Mouse (Mus musculus) heart, embryonic 14.5 days (tissue): Measurements from ENCODE around the gene Cnr2. TPM values are rescaled to one million over a fixed set of nuclear protein-coding genes. Genes with fewer than 3 reads are reported as not detected.

Experiments used
- ATAC-seq: fragments of 200-750 bp; cut with Nextera tagmentation; 2 replicates; pipeline ENCODE4 v1.8.0; 2017; ENCODE audit warnings: low read depth, moderate TSS enrichment; ENCODE audit not compliant: insufficient number of reproducible peaks, insufficient read depth, low FRiP score
- H3K27ac ChIP-seq, 2 experiments: fragments of 200-500 bp in 1 of 2; fragments of 300-500 bp in 1 of 2; sonication (generic) in 1 of 2; replicated peaks in 1 of 2; 2 replicates each; pipeline ENCODE4 v1.5.1; 2012 to 2014; ENCODE audit warnings: low read depth in 2 of 2, low read length in 2 of 2, control low read depth in 1 of 2, mild to moderate bottlenecking in 1 of 2, mixed read lengths in 1 of 2; ENCODE audit not compliant: control insufficient read depth in 1 of 2, insufficient read depth in 1 of 2
- H3K27me3 ChIP-seq: fragments of 300-500 bp; sonication (generic); 2 replicates; pipeline ENCODE4 v1.6.1; 2014; ENCODE audit warnings: mild to moderate bottlenecking, low read length, control low read depth; ENCODE audit not compliant: control insufficient read depth, insufficient read depth
- H3K36me3 ChIP-seq: fragments of 300-500 bp; sonication (generic); 2 replicates; pipeline ENCODE4 v1.6.1; 2014; ENCODE audit warnings: mild to moderate bottlenecking, control low read depth, low read length, mixed read lengths; ENCODE audit not compliant: control insufficient read depth, insufficient read depth
- H3K4me1 ChIP-seq, 2 experiments: fragments of 200-500 bp in 1 of 2; fragments of 300-500 bp in 1 of 2; sonication (generic) in 1 of 2; 2 replicates each; pipeline ENCODE4 v1.6.1; 2012 to 2014; ENCODE audit warnings: low read length in 2 of 2, control low read depth in 1 of 2, mixed read lengths in 1 of 2; ENCODE audit not compliant: control insufficient read depth in 2 of 2, insufficient read depth in 2 of 2
- H3K4me2 ChIP-seq: fragments of 300-500 bp; sonication (generic); 2 replicates; pipeline ENCODE4 v1.6.1; 2014; ENCODE audit warnings: mild to moderate bottlenecking, low read length
- H3K4me3 ChIP-seq, 2 experiments: fragments of 200-500 bp in 1 of 2; fragments of 300-500 bp in 1 of 2; sonication (generic) in 1 of 2; 2 replicates each; pipeline ENCODE4 v1.5.1; 2012 to 2014; ENCODE audit warnings: low read length in 2 of 2, mild to moderate bottlenecking in 2 of 2, control low read depth in 1 of 2, low read depth in 1 of 2, moderate library complexity in 1 of 2; ENCODE audit not compliant: control insufficient read depth in 1 of 2, insufficient read depth in 1 of 2
- H3K9ac ChIP-seq: fragments of 300-500 bp; sonication (generic); 2 replicates; pipeline ENCODE4 v1.6.1; 2014; ENCODE audit warnings: mild to moderate bottlenecking, low read length
- H3K9me3 ChIP-seq: fragments of 300-500 bp; sonication (generic); 2 replicates; pipeline ENCODE4 v1.6.1; 2016; ENCODE audit warnings: low read length, control low read depth; ENCODE audit not compliant: control insufficient read depth
- WGBS: fragments of 180-500 bp; shearing (Covaris S2); extraction: QIAGEN DNeasy Blood & Tissue Kit; methylation state at CpG from one replicate; pipeline ENCODE4 v1.1.7; 2014; 5-methylcytosine and 5-hydroxymethylcytosine counted together
- polyA plus RNA-seq: library from polyadenylated mRNA; unstranded; fragments of >200 nt; fragmentation: Nextera tagmentation; extraction: Ambion mirVana; gene quantifications from 2 replicates; pipeline ENCODE4 v1.2.1, GENCODE M21; 2014

The Cnr2 gene
- polyA plus RNA-seq, 1 experiment from 2014 or later, result 0.36 TPM

DNA sequence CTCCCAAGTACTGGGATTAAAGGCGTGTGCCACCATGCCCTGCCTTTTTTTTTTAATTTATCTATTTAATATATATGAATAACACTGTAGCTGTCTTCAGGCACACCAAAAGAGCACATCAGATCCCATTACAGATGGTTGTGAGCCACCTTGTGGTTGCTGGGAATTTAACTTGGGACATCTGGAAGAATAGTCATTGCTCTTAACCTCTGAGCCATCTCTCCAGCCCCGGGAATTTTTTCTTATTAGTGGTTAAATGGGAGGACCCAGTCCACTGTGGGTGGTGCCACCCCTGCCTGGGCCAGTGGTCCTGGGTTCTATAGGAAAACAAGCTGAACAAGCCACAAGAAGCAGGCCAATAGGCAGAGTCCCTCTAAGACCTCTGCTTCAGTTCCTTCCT is 17.5 kb upstream of the Cnr2 start:
- ATAC-seq, result no peak
- H3K4me1 ChIP-seq, result peaks cover 20 to 29% of the 10 kb centered on the region in 2 experiments
- 53% methylated on average over 2 of the region's 2 CpGs for WGBS

DNA sequence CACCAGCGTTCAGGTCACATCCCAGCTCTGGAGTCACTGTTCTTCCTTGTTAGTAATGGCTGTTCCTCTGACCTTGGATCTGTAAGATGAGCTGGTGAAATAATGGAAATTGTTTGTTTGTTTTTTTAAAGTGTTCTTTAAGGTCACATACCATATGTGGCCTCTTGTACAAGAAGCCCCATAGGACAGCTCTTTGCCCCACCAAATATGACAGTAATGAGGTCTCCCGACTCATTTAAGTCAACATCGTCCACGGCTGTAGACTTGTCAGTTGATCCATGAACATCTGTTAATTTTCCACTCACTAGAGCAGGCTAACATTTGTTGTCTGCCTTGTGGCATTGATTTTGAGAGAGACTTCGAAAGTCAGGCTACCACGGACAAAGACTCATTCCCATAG is 16.2 kb upstream of the Cnr2 start:
- H3K27ac ChIP-seq, result no peak overlapping the region
- H3K36me3 ChIP-seq, result no peaks in the 10 kb centered on the region
- 80% methylated on average over 6 of the region's 6 CpGs for WGBS
- no peak for ATAC-seq
- no peaks in the 10 kb centered on the region for H3K27me3 ChIP-seq
- no peak overlapping the region for H3K4me3 ChIP-seq
- H3K4me2 ChIP-seq, result no peak overlapping the region
- H3K9me3 ChIP-seq, result no peaks in the 10 kb centered on the region
- H3K9ac ChIP-seq, result no peak overlapping the region
- H3K4me1 ChIP-seq, result peaks cover 28 to 37% of the 10 kb centered on the region in 2 experiments

More for the DNA sequence above, 17.5 kb upstream of the Cnr2 start:
- Histone ChIP-seq H3K4me3 (no peak overlapping the region), H3K9ac (no peak overlapping the region), H3K9me3 (no peaks in the 10 kb centered on the region), H3K27me3 (no peaks in the 10 kb centered on the region), H3K27ac (no peak overlapping the region), H3K4me2 (no peak overlapping the region), H3K36me3 (peaks cover 2% of the 10 kb centered on the region)

DNA sequence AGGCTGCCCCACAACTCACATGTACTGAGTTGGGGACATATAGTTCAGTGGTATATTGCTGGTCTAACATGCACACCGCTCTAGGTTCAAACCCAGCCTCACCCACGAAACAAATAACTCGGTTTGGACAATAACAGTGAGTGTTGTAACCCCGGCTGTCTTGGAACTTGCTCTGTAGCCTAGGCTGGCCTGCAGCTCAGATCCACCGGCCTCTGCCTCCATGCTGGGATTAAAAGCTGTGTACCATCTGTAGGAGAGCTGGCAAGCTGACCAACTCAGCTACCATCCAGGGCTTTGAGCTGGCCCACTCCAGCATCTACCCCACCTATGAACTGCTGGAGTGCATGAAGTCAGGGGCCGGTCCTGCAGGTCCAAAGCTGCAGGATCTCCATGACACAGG is 15.2 kb upstream of the Cnr2 start:
- Histone ChIP-seq H3K9ac (no peak overlapping the region), H3K36me3 (no peaks in the 10 kb centered on the region), H3K27me3 (no peaks in the 10 kb centered on the region), H3K9me3 (no peaks in the 10 kb centered on the region), H3K4me1 (peaks cover 27 to 28% of the 10 kb centered on the region in 2 experiments), H3K27ac (no peak overlapping the region), H3K4me2 (no peak overlapping the region), H3K4me3 (no peak overlapping the region)
- ATAC-seq, result no peak
- 88% methylated on average over 6 of the region's 6 CpGs for WGBS

DNA sequence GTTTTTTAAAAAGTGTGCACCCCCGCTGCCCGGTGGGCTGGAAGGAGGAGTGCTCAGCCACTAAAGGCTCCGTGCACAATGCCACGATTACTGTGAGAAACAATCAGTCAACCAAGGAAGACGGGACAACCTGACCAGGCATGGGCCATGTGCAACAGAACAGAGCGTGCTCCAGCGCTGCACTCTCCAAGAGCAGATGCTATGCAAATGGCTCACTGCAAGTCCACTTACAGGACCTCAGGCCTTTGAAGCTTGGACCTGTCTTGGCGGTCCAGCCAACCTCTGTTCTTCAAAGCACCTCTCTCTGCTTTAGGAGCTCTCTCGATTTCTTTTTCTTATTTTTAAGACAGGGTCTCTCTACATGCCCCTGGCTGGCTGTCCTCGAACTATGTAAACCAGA is 14.6 kb upstream of the Cnr2 start:
- no peaks in the 10 kb centered on the region for H3K36me3 ChIP-seq
- no peak overlapping the region for H3K4me2 ChIP-seq
- H3K4me1 ChIP-seq, result peaks cover 23 to 25% of the 10 kb centered on the region in 2 experiments
- H3K9me3 ChIP-seq, result no peaks in the 10 kb centered on the region
- H3K27ac ChIP-seq, result no peak overlapping the region
- 85% methylated on average over 10 of the region's 10 CpGs for WGBS
- H3K9ac ChIP-seq, result no peak overlapping the region
- no peak overlapping the region for H3K4me3 ChIP-seq
- ATAC-seq, result no peak
- no peaks in the 10 kb centered on the region for H3K27me3 ChIP-seq

DNA sequence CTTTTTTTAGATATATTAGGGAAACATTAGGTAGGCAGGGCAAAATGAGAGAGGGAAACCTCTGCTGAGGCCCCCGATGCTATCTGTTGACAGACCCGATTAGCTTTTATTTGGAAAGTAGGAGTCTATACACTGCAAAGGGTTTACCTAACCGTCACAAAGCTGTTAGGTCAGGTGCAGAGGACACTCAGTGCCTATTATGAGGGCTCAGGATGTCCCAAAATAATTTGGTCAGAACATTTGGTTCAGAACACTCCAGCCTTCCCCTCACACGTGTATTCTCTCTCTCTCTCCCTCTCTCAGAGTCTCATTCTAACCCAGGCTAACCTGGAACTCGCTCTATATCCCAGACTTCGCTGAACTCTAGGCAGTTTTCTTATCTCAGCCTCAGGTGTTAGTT is 13.2 kb upstream of the Cnr2 start:
- H3K27me3 ChIP-seq, result no peaks in the 10 kb centered on the region
- no peak overlapping the region for H3K4me3 ChIP-seq
- no peak for ATAC-seq
- no peaks in the 10 kb centered on the region for H3K9me3 ChIP-seq
- WGBS, result 76% methylated on average over 6 of the region's 6 CpGs
- H3K4me2 ChIP-seq, result no peak overlapping the region
- H3K36me3 ChIP-seq, result no peaks in the 10 kb centered on the region
- H3K27ac ChIP-seq, result no peak overlapping the region
- H3K9ac ChIP-seq, result no peak overlapping the region
- peaks cover 11 to 13% of the 10 kb centered on the region in 2 experiments for H3K4me1 ChIP-seq

DNA sequence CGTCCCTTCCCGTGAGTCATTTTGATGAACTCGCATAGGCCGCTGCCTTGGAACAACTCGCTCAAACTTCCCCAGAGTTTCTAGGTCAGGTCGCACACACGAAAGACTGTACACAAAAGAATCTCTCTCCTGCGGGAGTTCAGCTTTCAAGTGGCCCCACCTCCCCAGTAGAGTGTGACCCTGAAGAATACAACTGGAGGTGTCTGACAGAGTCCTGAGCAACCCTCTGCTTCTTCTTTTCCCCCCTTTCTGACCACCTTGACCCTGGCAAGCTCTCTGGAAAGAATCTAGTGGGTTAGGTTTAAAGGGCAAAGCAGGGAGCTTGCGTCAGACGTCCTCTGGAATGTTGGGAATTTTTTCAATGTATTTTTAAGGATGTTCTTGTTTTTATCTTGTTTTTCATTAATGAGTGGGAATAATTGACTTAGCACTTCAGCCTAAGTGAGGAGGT is 11.8 kb upstream of the Cnr2 start:
- Histone ChIP-seq H3K4me3 (no peak overlapping the region), H3K4me2 (no peak overlapping the region), H3K27me3 (no peaks in the 10 kb centered on the region), H3K9me3 (no peaks in the 10 kb centered on the region), H3K4me1 (peaks cover 9 to 11% of the 10 kb centered on the region in 2 experiments; a peak in 3 of 4 replicates), H3K36me3 (no peaks in the 10 kb centered on the region), H3K27ac (no peak overlapping the region), H3K9ac (no peak overlapping the region)
- ATAC-seq, result no peak
- WGBS, result 33% methylated on average over 10 of the region's 10 CpGs

DNA sequence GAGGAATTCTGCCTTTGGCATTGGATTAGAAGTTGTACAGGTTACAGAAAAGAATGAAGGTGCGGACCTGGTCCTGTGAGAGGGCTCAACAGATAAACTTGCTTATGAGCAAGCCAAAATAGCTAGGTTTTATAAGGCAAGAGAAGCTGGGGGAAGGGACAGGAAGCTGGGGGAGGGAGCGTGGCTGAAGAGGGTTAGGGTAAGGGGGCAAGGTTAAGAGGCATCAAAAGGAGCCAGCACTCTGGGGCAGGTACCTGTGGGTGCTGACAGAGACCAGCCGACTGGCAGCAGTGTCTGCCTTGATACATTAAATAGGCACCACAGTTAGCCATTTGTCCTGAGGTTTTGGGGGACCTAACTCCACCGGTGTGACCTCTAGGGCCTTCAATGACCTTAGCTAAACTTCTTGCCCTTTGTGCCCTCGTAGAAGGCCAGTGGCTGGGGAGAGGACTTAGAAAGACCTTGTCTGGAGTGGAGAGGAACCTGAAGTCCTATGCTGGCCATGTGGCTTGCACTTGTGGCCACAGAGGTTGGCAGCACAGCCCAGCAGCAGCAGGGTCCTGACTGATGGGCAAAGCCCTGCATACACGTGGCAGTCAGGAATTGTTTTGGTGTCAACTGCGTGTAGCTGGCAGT is 11.2 kb upstream of the Cnr2 start:
- Histone ChIP-seq H3K9ac (no peak overlapping the region), H3K4me1 (peaks cover 9 to 11% of the 10 kb centered on the region in 2 experiments; a peak in 3 of 4 replicates), H3K27ac (no peak overlapping the region), H3K4me2 (no peak overlapping the region), H3K27me3 (no peaks in the 10 kb centered on the region), H3K4me3 (no peak overlapping the region), H3K9me3 (no peaks in the 10 kb centered on the region), H3K36me3 (no peaks in the 10 kb centered on the region)
- 59% methylated on average over 7 of the region's 7 CpGs for WGBS
- ATAC-seq, result no peak

DNA sequence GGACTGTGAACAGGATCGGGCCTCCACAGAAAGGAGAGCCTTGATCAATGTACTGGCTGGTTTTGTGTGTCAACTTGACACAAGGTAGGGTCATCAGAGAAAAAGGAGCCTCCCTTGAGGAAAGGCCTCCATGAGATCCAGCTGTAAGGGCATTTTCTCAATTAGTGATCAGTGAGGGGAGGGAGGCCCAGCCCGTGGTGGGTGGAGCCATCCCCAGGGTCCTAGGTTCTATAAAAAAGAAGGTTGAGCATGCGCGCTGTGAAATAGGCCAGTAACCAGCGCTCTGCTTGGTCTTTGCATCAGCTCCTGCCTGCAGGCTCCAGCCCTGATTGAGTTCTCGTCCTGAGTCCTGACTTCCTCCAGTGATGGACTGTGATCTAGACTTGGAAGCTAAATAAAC is 10.7 kb upstream of the Cnr2 start:
- H3K27ac ChIP-seq, result no peak overlapping the region
- H3K4me3 ChIP-seq, result no peak overlapping the region
- 76% methylated on average over 6 of the region's 6 CpGs for WGBS
- no peaks in the 10 kb centered on the region for H3K36me3 ChIP-seq
- no peak overlapping the region for H3K4me2 ChIP-seq
- no peaks in the 10 kb centered on the region for H3K9me3 ChIP-seq
- no peak overlapping the region for H3K9ac ChIP-seq
- H3K4me1 ChIP-seq, result peaks cover 9 to 11% of the 10 kb centered on the region in 2 experiments; a peak in 3 of 4 replicates
- ATAC-seq, result no peak
- H3K27me3 ChIP-seq, result no peaks in the 10 kb centered on the region
